9 mouse cellular contexts compared by ENCODE assay signal in the genomic region with DNA sequence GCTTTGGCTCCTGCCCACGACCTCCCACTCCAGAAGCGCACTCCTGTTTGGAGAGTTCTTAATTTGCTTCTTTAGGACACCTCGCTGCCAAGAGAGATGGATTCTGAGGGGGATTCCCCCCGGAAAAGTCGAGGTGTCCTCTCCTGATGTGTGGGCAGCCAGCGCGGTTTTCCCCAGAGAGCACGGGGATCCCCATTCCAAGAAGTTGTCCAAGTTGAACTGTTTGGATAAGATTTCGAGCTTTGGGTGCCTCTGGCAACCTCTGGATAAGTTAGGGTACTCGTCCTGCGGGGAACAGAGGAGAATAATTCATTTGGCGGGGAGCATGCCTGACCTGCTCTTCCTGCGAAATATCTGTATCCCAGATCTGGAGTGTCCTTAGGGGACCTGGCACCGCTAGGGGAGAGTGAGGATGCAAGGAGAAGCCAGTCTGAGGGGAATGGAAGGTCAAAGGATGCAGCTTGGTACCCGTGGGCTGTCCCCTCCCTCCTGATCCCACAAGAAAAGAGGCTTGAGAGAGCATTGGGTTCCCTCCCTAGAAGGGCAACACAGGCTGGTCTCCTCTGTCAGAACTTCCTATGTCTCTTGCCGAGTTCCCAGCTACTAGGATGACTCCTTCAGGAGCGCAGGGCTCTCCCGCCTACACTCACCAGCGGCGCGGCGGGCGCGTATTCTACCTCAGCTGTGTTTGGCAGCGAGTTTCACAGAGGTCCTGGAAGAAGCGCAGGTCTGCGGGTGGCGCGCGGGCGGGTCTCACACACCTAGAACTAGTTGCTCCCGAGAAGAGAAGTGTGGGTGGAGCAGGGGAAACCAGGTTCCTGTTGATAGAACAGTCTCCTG. TPM values are rescaled to one million over a fixed set of nuclear protein-coding genes. Genes with fewer than 3 reads are reported as not detected.
A peak's percentile ranks its signal among the peaks of the same experiment; 100 is the strongest.
DNase-seq lines count a peak whose midpoint lies in the region; ATAC-seq and TF ChIP-seq lines count a peak whose summit lies in the region.
"Had no signal": no experiment of that assay in that cellular context is flagged by ENCODE, and none has a peak within 500 bp of the region (broad histone marks: within the 10 kb centered on the region; RNA-seq: fewer than 3 reads in every experiment).

No protein-coding gene starts in this region.

- no peak for ATAC-seq in forebrain, embryonic 15.5 days (replicated peaks)
- no peak for ATAC-seq in limb, embryonic 12.5 days (ENCODE audit: insufficient number of reproducible peaks, insufficient read depth, low FRiP score, low TSS enrichment, low read depth)
- ATAC-seq in liver, postnatal 0 days = no peak

- H3K9ac ChIP-seq in forebrain, embryonic 15.5 days (replicated peaks) = peak overlapping the region; percentile 74
- H3K9ac ChIP-seq in limb, embryonic 12.5 days (replicated peaks) = no peak overlapping the region
- H3K9ac ChIP-seq in liver, postnatal 0 days (replicated peaks) = no peak overlapping the region

- TF ChIP-seq CTCF in liver, postnatal 0 days (IDR thresholded peaks at IDR 0.05; ENCODE audit: low read depth) = no peak

- no peak for TF ChIP-seq EP300 in liver, postnatal 0 days (IDR thresholded peaks at IDR 0.05; ENCODE audit: low read depth)

- H3K27me3 ChIP-seq in forebrain, embryonic 15.5 days = peaks cover 24% of the 10 kb centered on the region
- H3K27me3 ChIP-seq in limb, embryonic 12.5 days = peaks cover 57% of the 10 kb centered on the region
- H3K27me3 ChIP-seq in liver, postnatal 0 days (ENCODE audit: insufficient read depth, low read length) = peaks cover 35% of the 10 kb centered on the region

- H3K27ac ChIP-seq in forebrain, embryonic 15.5 days (replicated peaks) = no peak overlapping the region
- no peak overlapping the region for H3K27ac ChIP-seq in limb, embryonic 12.5 days
- H3K27ac ChIP-seq in liver, postnatal 0 days (ENCODE audit: low read depth) = no peak overlapping the region

- peak overlapping the region; percentile 62 for H3K4me3 ChIP-seq in forebrain, embryonic 15.5 days
- H3K4me3 ChIP-seq in limb, embryonic 12.5 days (replicated peaks) = no peak overlapping the region; the same call in 1 of the 2 replicates
- H3K4me3 ChIP-seq in liver, postnatal 0 days (ENCODE audit: low read depth, low read length) = no peak overlapping the region
- H3K4me3 ChIP-seq: erythroblast, embryonic 14.5 days had no signal

- DNase-seq in layer of hippocampus, adult 18-20 months (ENCODE audit: low spot score in 2 of 2) = peak; percentile 17 to 39
- DNase-seq in layer of hippocampus, adult 9-10 months (ENCODE audit: low spot score) = no peak
- DNase-seq in right cerebral cortex, postnatal 36 days (ENCODE audit: low spot score in 2 of 2) = peak; percentile 70 to 78
- no peak for DNase-seq in natural killer cell, adult 2 months (ENCODE audit: low spot score in 2 of 2)
- DNase-seq in liver, postnatal 0 days = no peak
- no peak for DNase-seq in ovary, postnatal 36 days (ENCODE audit: low spot score)

- peaks cover 25% of the 10 kb centered on the region for H3K4me1 ChIP-seq in forebrain, embryonic 15.5 days
- H3K4me1 ChIP-seq in limb, embryonic 12.5 days (replicated peaks) = peaks cover 7% of the 10 kb centered on the region
- no peaks in the 10 kb centered on the region for H3K4me1 ChIP-seq in liver, postnatal 0 days (ENCODE audit: insufficient read depth)

- no peaks in the 10 kb centered on the region for H3K36me3 ChIP-seq in forebrain, embryonic 15.5 days
- H3K36me3 ChIP-seq in limb, embryonic 12.5 days = no peaks in the 10 kb centered on the region
- no peaks in the 10 kb centered on the region for H3K36me3 ChIP-seq in liver, postnatal 0 days (replicated peaks; ENCODE audit: insufficient read depth, low read length)

- no peaks in the 10 kb centered on the region for H3K9me3 ChIP-seq in forebrain, embryonic 15.5 days
- no peaks in the 10 kb centered on the region for H3K9me3 ChIP-seq in limb, embryonic 12.5 days
- no peaks in the 10 kb centered on the region for H3K9me3 ChIP-seq in liver, postnatal 0 days (ENCODE audit: low read length)

- under 1% methylated on average over 32 of the region's 32 CpGs for WGBS in forebrain, embryonic 15.5 days
- 3% methylated on average over 32 of the region's 32 CpGs for WGBS in limb, embryonic 12.5 days
- 2% methylated on average over 32 of the region's 32 CpGs for WGBS in liver, postnatal 0 days (ENCODE audit: insufficient replicate concordance)

- H3K4me2 ChIP-seq in forebrain, embryonic 15.5 days (replicated peaks) = peak overlapping the region; percentile 72
- H3K4me2 ChIP-seq in limb, embryonic 12.5 days = 0 out of 2 replicates have a peak overlapping the region, but pooled peaks have one; percentile 87
- no peak overlapping the region for H3K4me2 ChIP-seq in liver, postnatal 0 days (ENCODE audit: low read depth, low read length)

RNA-seq across cellular contexts. Expression of a gene that starts 1.5 kb away (rescaled TPM):
- total RNA-seq in layer of hippocampus, adult 18-20 months (2021) = 100 to 1,000 TPM; 163 to 169 TPM
- polyA plus RNA-seq in forebrain, embryonic 15.5 days (2015; fragmentation: Nextera tagmentation; extraction: Ambion mirVana) = 8.8 and 9.9 TPM in 2 replicates
- polyA plus RNA-seq in limb, embryonic 12.5 days (2016; fragmentation: Nextera tagmentation; extraction: Ambion mirVana) = 0.44 and 0.46 TPM in 2 replicates
- not detected in 2 replicates for polyA plus RNA-seq in liver, postnatal 0 days (2015; fragmentation: Nextera tagmentation; extraction: Ambion mirVana)
- polyA plus RNA-seq: erythroblast, embryonic 14.5 days had no signal

Comparison
In these comparisons a context has a peak if more than half of its experiments do, and no peak if none do; other contexts are left out.
1. DNase-seq: peak in layer of hippocampus, adult 18-20 months (2 of 2) and right cerebral cortex, postnatal 36 days (2 of 2); none in layer of hippocampus, adult 9-10 months (single experiment), natural killer cell, adult 2 months (0 of 2), liver, postnatal 0 days (single experiment) and ovary, postnatal 36 days (single experiment).